Mouse (Mus musculus): Measurements from ENCODE around the gene Gm5771. TPM values are rescaled to one million over a fixed set of nuclear protein-coding genes. Genes with fewer than 3 reads are reported as not detected.
"Not testable (repeated sequence)": the region's sequence is repeated elsewhere in the genome, so short reads cannot be mapped to it uniquely, and the experiment has no call there.

Gm5771 gene
- polyA plus RNA-seq (2012; rRNA removed) = not detected in 2 replicates

DNA sequence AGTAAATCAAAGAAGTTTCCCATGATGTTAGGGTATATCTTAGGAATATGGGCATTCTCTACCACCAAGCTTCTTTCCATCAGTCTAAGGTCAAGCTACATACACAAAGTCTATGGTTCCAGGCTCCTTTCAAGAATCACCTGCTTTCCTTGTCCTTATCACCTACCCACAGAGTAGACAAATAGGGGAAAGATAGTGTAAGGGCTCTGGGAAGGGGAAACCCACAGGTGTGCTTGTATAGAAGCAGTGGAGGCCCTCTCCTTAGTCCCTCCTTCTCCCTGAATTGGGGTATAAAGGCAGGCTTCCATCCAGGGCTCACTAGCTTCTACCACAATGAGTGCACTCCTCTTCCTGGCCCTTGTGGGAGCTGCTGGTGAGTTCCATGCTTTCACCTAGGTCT, at the start of gene Gm5771:
Gene Gm5771 (plus strand): TSS at position 301 of the 400 bp plus-strand sequence.
- H3K4me3 ChIP-seq (ENCODE audit: insufficient read depth, low read length); H3K27ac ChIP-seq (ENCODE audit: insufficient read depth, low read length); H3K4me1 ChIP-seq (ENCODE audit: control insufficient read depth, insufficient read depth, low read length): not testable (repeated sequence)

DNA sequence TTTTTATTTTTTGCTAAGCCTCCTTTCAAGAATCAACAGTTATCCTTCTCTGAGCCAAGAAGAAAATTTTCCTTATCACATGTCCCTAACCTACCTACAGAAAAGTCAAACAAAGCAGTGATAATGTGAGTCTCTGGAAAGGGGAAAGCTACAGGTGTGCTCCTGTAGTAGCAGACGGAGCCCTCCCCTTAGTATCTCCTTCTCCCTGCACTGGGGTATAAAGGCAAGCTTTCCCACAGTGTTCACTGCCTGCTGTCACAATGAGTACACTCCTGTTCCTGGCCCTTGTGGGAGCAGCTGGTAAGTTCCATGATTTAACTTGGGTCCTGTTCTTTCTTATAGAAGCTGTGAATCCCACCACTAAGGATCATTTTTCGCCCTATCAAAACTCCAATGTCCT, 38.2 kb upstream of the Gm5771 start, which contains the start of gene Try10:
Gene Try10 (plus strand): TSS at position 174 of the 400 bp plus-strand sequence.
- no peaks in the 10 kb centered on the region for H3K4me1 ChIP-seq (ENCODE audit: control insufficient read depth, insufficient read depth, low read length)
- H3K27ac ChIP-seq (ENCODE audit: insufficient read depth, low read length) = no peak within 1 kb of the TSS
- TF ChIP-seq POLR2A (IDR thresholded peaks at IDR 0.05; ENCODE audit: extremely low read depth, insufficient read depth, low read length) (no peak), CTCF (IDR thresholded peaks at IDR 0.05; ENCODE audit: extremely low read depth, insufficient read depth, low read length) (no peak)
- H3K4me3 ChIP-seq (ENCODE audit: insufficient read depth, low read length) = no peak within 1 kb of the TSS

DNA sequence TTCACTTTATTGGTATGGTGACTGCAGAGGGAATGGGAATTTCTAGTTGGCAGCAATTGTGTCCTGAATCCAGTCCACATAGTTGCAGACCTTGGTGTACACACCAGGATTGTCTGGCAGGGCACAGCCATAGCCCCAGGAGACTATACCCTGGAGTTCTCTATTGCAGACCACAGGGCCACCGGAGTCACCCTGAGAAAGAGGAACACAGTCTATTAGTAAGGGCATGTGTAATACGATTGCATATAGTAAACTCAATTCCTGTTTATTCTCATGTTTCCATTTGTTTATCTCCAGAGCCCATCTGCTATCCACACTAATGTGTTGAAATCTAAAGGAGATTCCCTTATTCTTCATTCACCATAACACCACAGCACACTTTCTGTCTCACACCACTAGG, 18.4 kb upstream of the Gm5771 start:
- H3K4me1 ChIP-seq (ENCODE audit: control insufficient read depth, insufficient read depth, low read length); H3K4me3 ChIP-seq (ENCODE audit: insufficient read depth, low read length); H3K27ac ChIP-seq (ENCODE audit: insufficient read depth, low read length): not testable (repeated sequence)

DNA sequence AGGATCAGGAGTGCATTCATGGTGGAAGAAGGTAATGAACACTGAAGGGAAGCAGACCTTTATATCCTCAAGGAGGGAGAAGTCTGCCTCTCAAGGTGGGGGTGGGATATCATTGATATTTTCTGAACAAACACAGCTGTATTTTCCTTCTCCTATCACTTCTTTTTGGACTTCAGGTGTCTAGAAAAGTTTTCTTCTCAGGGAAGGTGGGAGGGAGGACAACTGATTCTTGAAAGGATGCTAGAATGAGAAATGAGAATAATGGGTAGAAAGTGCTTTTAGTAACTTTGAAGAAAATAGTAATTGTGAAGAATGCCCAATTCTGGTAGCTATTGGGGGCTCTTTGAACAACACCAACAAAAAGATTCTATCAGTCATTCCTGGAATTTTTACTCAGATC, 14.6 kb upstream of the Gm5771 start, which contains the start of gene Prss3:
Gene Prss3 (minus strand): TSS at position 101 of the 400 bp plus-strand sequence.
- H3K4me1 ChIP-seq (ENCODE audit: control insufficient read depth, insufficient read depth, low read length); H3K27ac ChIP-seq (ENCODE audit: insufficient read depth, low read length); H3K4me3 ChIP-seq (ENCODE audit: insufficient read depth, low read length): not testable (repeated sequence)

DNA sequence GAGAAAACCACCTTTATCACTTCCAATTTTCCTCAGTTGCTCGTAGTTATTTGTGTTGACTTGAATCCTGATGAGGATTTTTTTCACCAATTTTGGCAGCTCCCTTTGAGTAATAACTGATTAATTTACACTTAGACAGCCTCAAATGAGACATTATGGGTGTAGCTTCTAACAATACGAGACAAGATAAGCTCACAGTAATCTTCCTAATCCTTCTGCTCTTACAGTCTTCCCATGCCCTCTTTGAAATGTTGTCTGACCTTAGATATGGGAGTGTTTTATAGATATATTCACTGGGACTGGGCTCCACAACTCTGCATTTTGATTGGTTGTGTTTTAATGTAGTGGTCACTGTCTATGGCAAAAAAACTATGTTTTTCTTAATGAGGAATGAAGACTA, 5.4 kb upstream of the Gm5771 start:
- no peaks in the 10 kb centered on the region for H3K4me1 ChIP-seq (ENCODE audit: control insufficient read depth, insufficient read depth, low read length)
- H3K4me3 ChIP-seq (ENCODE audit: insufficient read depth, low read length) = no peak overlapping the region
- no peak for TF ChIP-seq POLR2A (IDR thresholded peaks at IDR 0.05; ENCODE audit: extremely low read depth, insufficient read depth, low read length)
- H3K27ac ChIP-seq (ENCODE audit: insufficient read depth, low read length) = no peak overlapping the region

DNA sequence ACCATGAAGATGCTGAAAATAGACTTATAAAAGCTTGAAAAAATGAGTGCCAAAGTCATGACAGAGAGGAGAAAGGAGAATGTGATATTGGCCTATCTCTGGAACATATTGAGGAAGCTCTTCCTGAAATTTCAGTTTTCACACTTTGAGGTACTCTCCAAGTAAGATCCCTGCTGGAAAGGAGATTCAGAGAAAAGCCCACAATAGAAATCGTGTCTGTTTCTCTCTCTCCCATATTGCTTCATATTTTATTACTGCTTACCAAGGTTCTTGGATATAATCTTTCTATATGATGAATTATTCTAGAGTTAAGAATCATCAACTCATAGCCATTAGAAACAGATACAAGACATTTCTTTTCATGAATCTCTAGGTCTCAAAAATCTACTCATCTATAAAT, 516 bp upstream of the Gm5771 start:
- H3K4me3 ChIP-seq (ENCODE audit: insufficient read depth, low read length); H3K27ac ChIP-seq (ENCODE audit: insufficient read depth, low read length); H3K4me1 ChIP-seq (ENCODE audit: control insufficient read depth, insufficient read depth, low read length): not testable (repeated sequence)

DNA sequence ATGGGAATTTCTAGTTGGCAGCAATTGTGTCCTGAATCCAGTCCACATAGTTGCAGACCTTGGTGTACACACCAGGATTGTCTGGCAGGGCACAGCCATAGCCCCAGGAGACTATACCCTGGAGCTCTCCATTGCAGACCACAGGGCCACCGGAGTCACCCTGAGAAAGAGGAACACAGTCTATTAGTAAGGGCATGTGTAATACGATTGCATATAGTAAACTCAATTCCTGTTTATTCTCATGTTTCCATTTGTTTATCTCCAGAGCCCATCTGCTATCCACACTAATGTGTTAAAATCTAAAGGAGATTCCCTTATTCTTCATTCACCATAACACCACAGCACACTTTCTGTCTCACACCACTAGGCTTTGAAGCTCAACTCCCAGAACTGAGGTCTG, 50.1 kb downstream of the Gm5771 start:
- not testable (repeated sequence) for H3K4me1 ChIP-seq (ENCODE audit: control insufficient read depth, insufficient read depth, low read length); H3K4me3 ChIP-seq (ENCODE audit: insufficient read depth, low read length)

DNA sequence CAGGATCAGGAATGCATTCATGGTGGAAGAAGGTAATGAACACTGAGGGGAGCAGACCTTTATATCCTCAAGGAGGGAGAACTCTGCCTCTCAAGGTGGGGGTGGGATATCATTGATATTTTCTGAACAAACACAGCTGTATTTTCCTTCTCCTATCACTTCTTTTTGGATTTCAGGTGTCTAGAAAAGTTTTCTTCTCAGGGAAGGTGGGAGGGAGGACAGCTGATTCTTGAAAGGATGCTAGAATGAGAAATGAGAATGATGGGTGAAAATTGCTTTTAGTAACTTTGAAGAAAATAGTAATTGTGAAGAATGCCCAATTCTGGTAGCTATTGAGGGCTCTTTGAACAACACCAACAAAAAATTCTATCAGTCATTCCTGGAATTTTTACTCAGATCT, 53.9 kb downstream of the Gm5771 start, which contains the start of gene Gm10334:
Gene Gm10334 (minus strand): TSS at position 101 of the 400 bp plus-strand sequence.
- H3K4me1 ChIP-seq (ENCODE audit: control insufficient read depth, insufficient read depth, low read length); H3K27ac ChIP-seq (ENCODE audit: insufficient read depth, low read length): not testable (repeated sequence)

More for the DNA sequence above, 50.1 kb downstream of the Gm5771 start:
- H3K27ac ChIP-seq (ENCODE audit: insufficient read depth, low read length) = not testable (repeated sequence)

More for the DNA sequence above, 53.9 kb downstream of the Gm5771 start, which contains the start of gene Gm10334:
- H3K4me3 ChIP-seq (ENCODE audit: insufficient read depth, low read length) = not testable (repeated sequence)

Other genes starting within 250 kb of the Gm5771 start
- 0.13 TPM in 1 of 2 replicates, not detected in the other for gene Try4, start 90.1 kb upstream of the Gm5771 start, polyA plus RNA-seq (2012; rRNA removed)
- not detected in 2 replicates for gene Try5, start 75.5 kb upstream of the Gm5771 start, polyA plus RNA-seq (2012; rRNA removed)
- not detected in 2 replicates for gene Try10, start 38.3 kb upstream of the Gm5771 start, polyA plus RNA-seq (2012; rRNA removed)
- not detected in 2 replicates for gene Prss3, start 14.7 kb upstream of the Gm5771 start, polyA plus RNA-seq (2012; rRNA removed)
- gene Gm10334, start 53.8 kb downstream of the Gm5771 start, polyA plus RNA-seq (2012; rRNA removed) = 3.8 and 4.9 TPM in 2 replicates
- gene Prss1, start 66.6 kb downstream of the Gm5771 start, polyA plus RNA-seq (2012; rRNA removed) = not detected in 2 replicates
- 0.19 TPM in 1 of 2 replicates, not detected in the other for gene Prss2, start 129.4 kb downstream of the Gm5771 start, polyA plus RNA-seq (2012; rRNA removed)
- 135 and 140 TPM in 2 replicates for gene Ephb6, start 213.1 kb downstream of the Gm5771 start, polyA plus RNA-seq (2012; rRNA removed)
- 3.3 and 4.2 TPM in 2 replicates for gene Trpv6, start 244.0 kb downstream of the Gm5771 start, polyA plus RNA-seq (2012; rRNA removed)

All from cortical plate, adult 2 months (tissue).